Mouse (Mus musculus) NIH3T3 (cell line): ENCODE measurements around the gene Cpne6.
A peak's percentile ranks its signal among the peaks of the same experiment; 100 is the strongest.

ENCODE experiments used
- DNase-seq: peaks from one replicate; pipeline ENCODE4 v3.0.0-alpha.2; 2012; ENCODE audit warnings: low read depth

Gene Cpne6

DNA sequence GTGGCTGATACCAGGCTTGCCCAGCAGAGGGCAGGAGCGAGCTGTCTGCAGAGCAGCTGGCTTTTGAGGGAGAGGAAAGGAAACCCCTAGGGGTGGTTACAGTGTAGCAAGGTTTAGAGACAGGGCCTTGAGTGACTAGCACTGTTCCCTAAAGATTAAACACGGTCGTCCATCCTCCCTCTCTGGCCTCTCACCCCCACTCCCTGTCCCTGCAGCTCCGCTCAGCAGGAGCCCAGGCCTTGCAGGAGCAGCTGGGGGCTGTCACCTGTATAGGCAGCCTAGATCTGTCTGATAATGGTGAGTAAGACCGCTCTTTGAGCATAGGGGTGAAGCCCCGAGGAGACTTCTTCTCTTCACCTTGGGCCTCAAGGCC is 12.8 kb upstream of the Cpne6 start:
- DNase-seq, result peak; percentile 87

GRCm38 (mm10) chr14:55505612-55506011 is 4.6 kb upstream of the Cpne6 start:
- no peak for DNase-seq

DNA sequence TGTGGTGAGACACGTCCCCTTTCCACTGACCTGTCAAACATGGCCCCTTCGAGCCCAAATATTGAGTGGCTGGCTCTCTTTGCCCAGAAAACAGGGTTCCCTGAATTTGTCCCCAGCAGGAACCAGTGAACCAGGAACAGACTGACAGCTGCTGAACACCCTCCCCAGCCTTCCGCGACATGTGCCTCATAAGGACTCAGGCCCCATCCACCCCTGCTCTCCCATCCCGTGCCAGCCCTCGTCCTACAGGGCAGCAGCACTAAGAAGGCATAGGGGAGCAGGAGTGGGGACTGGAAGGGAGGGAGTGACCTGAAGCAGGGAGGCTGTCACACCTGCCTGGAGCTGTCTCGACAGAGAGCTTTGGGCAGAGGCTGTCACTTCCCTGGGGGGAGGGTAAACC is 2.4 kb upstream of the Cpne6 start:
- DNase-seq, result no peak

- DNase-seq, result no peak
Observed at GRCm38 (mm10) chr14:55509540-55509939, 705 bp upstream of the Cpne6 start.

DNA sequence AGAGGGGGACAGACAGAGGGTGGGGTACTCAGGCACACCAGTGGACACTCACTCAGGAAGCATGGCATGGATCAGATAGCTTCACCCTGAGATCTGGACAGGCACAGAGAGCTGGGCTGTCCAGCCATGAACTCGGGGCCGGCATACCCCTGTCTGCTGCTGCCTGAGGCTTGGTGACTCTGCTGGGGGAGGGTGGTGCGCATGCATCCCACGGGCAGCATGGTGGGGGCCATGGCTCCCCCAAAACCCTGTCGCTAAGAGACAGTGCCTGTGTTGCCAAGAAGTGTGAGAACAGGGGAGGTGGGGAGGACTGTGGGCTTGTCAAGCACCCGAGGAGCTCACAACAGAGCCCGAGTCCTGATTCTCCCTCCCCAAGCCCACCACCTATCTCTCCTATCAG is 792 bp downstream of the Cpne6 start:
- no peak for DNase-seq

DNA sequence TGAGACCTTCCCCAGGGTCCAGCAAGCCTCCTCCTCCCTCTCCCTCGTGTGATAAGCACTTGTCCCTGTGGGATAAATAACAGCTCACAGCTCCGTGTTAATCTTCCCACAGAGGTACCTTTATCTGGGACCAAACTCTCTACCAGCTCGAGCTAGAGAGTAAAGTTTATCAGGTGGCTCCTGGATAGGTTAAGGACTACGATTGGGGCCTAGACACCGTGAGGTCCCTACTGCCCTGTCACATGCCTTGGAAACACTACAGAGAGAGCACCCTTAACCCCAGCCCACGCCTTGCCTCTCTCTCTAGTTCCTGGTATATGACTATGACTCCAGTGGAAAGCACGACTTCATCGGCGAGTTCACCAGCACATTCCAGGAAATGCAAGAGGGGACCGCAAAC is 3.7 kb downstream of the Cpne6 start:
- DNase-seq, result no peak

- DNase-seq, result no peak
Observed at GRCm38 (mm10) chr14:55515846-55516245, 5.6 kb downstream of the Cpne6 start.

- no peak for DNase-seq
Observed at GRCm38 (mm10) chr14:55518897-55519296, 8.7 kb downstream of the Cpne6 start.

- DNase-seq, result no peak
Observed at GRCm38 (mm10) chr14:55519604-55520003, 9.4 kb downstream of the Cpne6 start.

DNA sequence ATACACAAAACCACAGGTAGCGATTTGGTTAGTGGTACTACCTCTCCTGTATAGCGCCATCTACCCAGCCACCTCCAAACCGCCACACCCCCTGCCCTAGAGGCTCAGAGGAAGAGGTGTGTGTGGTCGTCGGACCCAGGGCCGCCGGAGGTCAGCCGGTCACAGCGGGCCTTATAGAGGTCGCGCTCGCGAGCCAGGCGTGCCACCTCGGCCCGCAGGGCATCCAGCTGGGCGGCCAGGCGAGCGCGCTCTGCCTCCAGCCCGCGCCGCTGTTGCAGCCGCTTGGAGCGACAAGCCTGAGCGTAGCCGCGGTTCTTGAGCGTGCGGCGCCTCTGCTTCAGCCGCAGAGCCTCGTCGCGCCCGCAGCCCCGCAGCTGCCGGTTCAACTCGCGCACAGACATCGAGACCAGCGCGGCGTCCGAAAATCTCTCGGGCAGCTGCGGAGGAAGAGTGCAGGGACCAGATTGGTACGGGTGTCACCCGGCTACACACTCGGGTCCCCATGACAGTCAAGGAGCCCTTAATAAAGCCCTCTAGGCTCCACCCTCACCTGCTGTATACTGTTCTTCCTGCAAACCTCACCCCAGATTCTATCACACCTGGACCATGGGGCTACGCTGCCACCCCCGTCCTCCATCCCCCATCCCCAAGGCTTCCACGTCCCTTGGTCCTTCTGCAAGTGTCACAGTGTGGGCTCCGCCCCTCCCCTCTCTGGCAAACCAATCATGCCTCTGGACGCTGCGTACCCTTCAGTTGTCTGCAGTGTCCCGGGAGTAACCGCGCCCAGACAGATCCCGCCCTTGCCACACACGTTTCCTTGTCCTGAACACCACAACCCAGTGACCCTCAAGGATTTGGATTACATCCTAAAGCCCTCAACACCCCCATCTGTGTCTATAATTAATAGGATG is 10.5 kb downstream of the Cpne6 start:
- no peak for DNase-seq

- no peak for DNase-seq
Observed at GRCm38 (mm10) chr14:55524062-55524461, 13.8 kb downstream of the Cpne6 start.

GRCm38 (mm10) chr14:55524785-55525184 is 14.5 kb downstream of the Cpne6 start, which contains the start of gene Nrl:
Gene Nrl (minus strand): TSS chr14:55524981.
- DNase-seq, result no peak

- DNase-seq, result no peak
Observed at GRCm38 (mm10) chr14:55526674-55527073, 16.4 kb downstream of the Cpne6 start.

- DNase-seq, result peak; percentile 76
Observed at GRCm38 (mm10) chr14:55527940-55528339, 17.7 kb downstream of the Cpne6 start.

- peak; percentile 59 for DNase-seq
Observed at GRCm38 (mm10) chr14:55536116-55536745, 26.0 kb downstream of the Cpne6 start.

- DNase-seq, result peak; percentile 95
Observed at GRCm38 (mm10) chr14:55540067-55540786, 30.0 kb downstream of the Cpne6 start, which contains the start of gene Pck2. Gene Pck2 (plus strand): TSS chr14:55540266.

GRCm38 (mm10) chr14:55540787-55541321 is 30.6 kb downstream of the Cpne6 start:
- DNase-seq, result peak; percentile 92

GRCm38 (mm10) chr14:55542268-55542667 is 32.0 kb downstream of the Cpne6 start:
- no peak for DNase-seq

DNA sequence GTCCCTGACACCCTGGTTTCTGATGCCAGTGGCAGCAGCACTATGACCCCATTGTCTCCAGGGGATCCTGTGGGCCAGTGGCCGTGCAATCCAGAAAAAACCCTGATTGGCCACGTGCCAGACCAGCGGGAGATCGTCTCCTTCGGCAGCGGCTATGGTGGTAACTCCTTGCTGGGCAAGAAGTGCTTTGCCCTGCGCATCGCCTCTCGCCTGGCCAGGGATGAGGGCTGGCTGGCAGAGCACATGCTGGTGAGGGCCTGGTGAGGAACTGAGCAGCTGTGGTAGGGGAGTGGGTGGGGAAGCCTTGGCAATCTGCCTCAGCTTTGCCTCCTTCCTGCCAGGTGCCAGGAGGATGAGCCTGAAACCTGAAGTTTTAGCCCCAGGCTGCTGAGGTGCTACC is 34.1 kb downstream of the Cpne6 start:
- DNase-seq, result no peak

GRCm38 (mm10) chr14:55550191-55550590 is 39.9 kb downstream of the Cpne6 start:
- DNase-seq, result no peak

- no peak for DNase-seq
Observed at GRCm38 (mm10) chr14:55551347-55551746, 41.1 kb downstream of the Cpne6 start.

- no peak for DNase-seq
Observed at GRCm38 (mm10) chr14:55551794-55552193, 41.5 kb downstream of the Cpne6 start.
